Mouse (Mus musculus) cerebellum, postnatal 4 days (tissue): Measurements from ENCODE around the gene Slc17a4.

ENCODE experiments used
- DNase-seq, 2 experiments: peaks; one replicate each; pipeline ENCODE4 v3.0.0; 2022; ENCODE audit warnings: low spot score in 2 of 2, mixed read lengths in 1 of 2

Gene Slc17a4

DNA sequence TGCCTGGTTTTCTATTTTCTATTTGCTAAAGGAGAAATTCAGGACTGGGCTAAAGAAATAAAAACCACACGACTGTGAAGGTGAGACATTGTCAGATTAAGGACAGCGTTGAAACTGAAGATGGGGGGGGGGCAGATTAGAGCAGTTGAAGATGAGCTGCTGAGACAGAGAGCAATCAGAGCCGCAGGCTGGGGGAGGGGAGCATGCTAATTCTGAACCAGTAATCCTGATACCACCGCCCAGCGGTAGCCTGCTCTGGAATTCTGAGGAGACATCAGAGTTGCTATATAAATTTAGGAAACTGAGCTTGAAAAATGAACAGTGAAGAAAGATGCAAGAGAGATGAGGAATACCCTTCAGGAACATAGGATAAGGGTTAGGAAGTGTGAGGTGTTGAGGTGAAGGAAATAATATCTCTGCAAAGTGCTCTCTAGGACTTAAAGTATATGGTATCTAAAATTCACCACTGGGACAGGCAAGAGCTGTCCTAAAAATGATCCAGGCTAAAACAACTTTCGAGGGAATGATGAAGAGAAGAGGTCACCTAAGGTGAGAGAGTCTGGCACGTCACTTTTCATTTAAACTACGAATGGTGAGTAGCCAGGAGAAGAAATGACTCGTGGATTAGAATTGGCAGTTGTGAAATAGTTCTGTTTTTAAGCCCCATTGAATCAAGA lies 22.1 kb downstream of the Slc17a4 start:
- DNase-seq = no peak

- no peak for DNase-seq
Measured at GRCm38 (mm10) chr13:23889011-23889605, 25.7 kb downstream of the Slc17a4 start.

- no peak for DNase-seq
Measured at GRCm38 (mm10) chr13:23887026-23887725, 27.6 kb downstream of the Slc17a4 start.

GRCm38 (mm10) chr13:23885540-23885939 lies 29.3 kb downstream of the Slc17a4 start:
- no peak for DNase-seq

GRCm38 (mm10) chr13:23879636-23880035 lies 35.2 kb downstream of the Slc17a4 start:
- DNase-seq = no peak

DNA sequence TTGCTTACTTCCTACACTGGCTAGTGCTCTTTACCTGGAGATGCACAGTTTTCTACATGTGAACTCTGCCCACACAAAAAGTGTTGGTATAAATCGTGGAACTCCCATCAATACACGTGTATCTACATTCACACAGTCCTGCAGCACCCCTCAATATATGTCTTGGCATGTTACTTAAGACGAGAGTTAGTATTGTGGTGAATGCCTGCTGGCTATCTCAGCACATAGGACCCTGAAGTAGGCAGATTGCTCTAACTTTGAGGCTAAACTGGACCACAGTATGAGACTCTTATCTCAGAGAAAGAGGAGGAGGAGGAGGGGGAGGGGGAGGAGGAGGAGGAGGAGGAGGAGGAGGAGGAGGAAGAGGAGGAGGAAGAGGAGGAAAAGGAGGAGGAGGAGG lies 35.7 kb downstream of the Slc17a4 start:
- no peak for DNase-seq

DNA sequence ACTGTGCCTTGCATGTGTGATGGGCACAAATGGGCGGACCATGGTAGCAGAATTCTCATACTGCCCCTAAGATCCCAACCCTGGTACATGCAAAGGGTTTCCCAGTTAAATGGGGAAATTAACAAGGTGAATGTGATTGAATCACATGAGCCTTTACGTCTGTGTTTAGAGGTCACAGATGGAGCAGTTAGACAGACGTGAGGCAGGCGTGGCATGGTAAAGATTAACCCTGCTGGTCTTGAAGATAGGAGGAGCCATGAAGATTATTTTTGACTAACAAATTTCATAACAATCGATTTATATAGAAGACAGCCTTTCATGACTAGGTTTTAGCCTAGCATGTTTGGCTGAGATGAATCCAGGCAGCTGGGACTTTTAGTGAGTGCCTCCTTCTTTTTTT lies 41.7 kb downstream of the Slc17a4 start:
- no peak for DNase-seq

DNA sequence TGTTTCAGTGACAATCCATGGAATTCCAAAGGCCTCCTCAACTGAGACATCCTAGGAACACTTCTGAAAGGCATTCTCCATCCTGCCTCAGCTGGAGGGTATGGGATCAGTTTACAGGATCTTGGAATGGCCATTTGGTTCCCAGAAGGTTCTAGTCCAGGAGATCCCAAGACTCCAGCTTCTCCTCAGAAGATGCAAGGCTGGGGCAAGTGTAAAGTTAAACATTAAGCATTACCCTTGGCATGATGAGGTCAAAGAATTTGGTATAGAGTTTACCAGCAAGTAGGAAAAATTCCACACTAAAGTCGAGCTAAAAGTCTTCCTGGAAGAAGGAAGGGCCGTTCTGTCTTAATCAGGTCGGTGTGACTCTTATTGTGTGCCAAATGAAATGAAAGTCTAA lies 44.8 kb downstream of the Slc17a4 start:
- DNase-seq = no peak

GRCm38 (mm10) chr13:23868790-23869533 lies 45.8 kb downstream of the Slc17a4 start:
- no peak for DNase-seq

DNA sequence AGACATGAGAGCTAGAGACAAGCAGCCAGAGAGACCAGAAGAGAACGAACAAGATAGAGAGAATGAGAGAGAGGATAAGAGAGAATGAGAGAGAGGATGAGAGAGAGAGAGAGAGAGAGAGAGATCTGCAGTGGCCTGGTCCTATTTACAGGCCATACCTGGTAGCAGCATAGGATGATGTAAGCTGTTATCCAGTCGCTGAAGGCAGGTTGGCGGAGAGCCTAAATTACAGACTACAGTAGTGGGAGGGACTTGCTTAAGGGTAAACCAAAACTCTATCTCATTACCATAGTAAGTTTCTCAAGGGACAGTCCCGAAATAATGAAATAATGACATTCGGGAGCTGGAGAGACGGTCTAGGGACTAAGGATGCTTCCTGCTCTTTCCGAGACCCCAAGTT lies 47.4 kb downstream of the Slc17a4 start, which contains the start of gene Slc17a1:
Gene Slc17a1, plus strand, starts transcription at position 346 of the 400 bp plus-strand sequence.
- DNase-seq = no peak

GRCm38 (mm10) chr13:23867000-23867399 lies 47.8 kb downstream of the Slc17a4 start:
- DNase-seq = no peak

DNA sequence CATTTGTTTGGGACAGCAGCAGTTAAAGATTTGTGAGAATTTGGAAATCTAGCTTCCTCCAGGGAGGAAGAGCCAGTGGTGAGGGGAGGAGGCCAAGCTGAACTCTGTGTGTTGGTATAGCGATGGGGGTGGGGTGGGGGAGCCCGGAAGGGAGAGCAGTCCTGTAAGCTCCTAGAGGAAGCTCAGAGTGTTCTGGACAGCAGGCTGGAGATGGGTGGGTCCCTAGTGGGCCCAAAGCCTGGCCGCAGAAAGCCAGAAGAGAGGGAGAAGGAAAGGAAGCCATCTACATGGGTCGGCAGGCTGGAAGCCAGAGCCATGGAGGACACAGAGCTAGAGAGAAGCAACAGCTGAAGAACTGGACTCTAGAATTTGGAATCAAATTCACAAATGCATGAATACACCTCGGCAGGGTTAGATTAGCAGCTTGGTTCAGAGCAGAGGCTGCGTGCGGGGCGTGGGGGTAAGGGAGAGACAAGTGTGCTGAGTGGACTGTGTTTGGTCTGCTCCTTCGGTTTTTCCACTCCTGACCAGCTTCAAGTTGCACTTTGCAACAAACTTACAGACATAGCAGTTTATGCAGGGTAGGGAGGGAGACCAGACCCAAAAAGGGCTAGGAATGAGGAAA lies 48.6 kb downstream of the Slc17a4 start:
- no peak for DNase-seq

GRCm38 (mm10) chr13:23864711-23865110 lies 50.1 kb downstream of the Slc17a4 start:
- no peak for DNase-seq

DNA sequence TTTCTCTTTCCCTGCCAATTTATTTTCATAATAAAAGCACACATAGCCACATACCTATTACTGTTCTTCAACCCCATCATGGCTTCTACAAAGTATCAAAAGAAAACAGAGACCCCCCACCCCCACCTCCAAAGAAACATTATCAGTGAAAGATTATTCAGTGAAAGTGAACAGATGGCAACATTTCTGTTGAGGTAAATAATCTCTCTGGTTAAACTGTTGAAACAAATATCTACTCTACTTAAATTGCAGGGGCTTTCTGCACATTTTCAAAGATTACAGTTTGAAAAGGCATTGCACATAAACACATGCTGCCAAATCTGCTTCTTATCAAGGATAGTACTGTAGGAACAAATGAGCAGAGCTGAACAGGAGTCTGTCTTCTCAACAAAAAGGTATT lies 53.0 kb downstream of the Slc17a4 start:
- no peak for DNase-seq

DNA sequence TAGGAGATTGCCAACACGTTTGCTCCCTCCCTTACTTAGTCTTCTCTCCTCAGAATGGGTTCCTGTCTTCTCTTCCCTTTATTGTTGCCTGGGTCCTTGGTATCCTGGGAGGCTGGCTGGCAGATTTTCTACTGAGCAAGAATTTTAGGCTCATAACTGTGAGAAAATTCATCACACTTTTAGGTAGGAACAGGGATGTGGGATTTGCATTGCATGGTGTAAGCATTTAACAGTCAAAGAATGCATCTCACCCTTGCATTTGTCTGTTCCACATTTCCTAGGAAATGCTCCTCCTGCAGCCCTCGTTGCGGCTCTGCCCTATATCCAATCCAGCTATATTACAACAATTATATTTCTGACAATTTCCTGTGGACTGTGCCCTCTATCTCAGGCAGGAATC lies 58.4 kb downstream of the Slc17a4 start:
- no peak for DNase-seq

- DNase-seq = no peak
Measured at GRCm38 (mm10) chr13:23849299-23849698, 65.5 kb downstream of the Slc17a4 start.
